Mouse (Mus musculus) hindbrain, embryonic 16.5 days (tissue): ENCODE measurements around the gene Fbxo8. TPM values are rescaled to one million over a fixed set of nuclear protein-coding genes. Genes with fewer than 3 reads are reported as not detected.

Source experiments
- ATAC-seq: fragments of 200-750 bp; cut with Nextera tagmentation; 2 replicates; pipeline ENCODE4 v1.8.0; 2017; ENCODE audit warnings: moderate TSS enrichment, moderate library complexity
- H3K27ac ChIP-seq: fragments of 300-500 bp; sonication (generic); 2 replicates; pipeline ENCODE4 v1.5.1; 2014; ENCODE audit warnings: low read depth, mild to moderate bottlenecking, control low read depth, low read length, moderate library complexity
- H3K27me3 ChIP-seq: fragments of 300-500 bp; sonication (generic); replicated peaks from 2 replicates; pipeline ENCODE4 v1.6.1; 2014; ENCODE audit warnings: low read length; ENCODE audit not compliant: control insufficient read depth, insufficient read depth
- H3K36me3 ChIP-seq: fragments of 300-500 bp; sonication (generic); 2 replicates; pipeline ENCODE4 v1.6.1; 2014; ENCODE audit warnings: mild to moderate bottlenecking, low read length, moderate library complexity, mixed read lengths; ENCODE audit not compliant: control insufficient read depth, insufficient read depth
- H3K4me1 ChIP-seq: fragments of 300-500 bp; sonication (generic); 2 replicates; pipeline ENCODE4 v1.6.1; 2014; ENCODE audit warnings: low read depth, low read length; ENCODE audit not compliant: control insufficient read depth, insufficient read depth
- H3K4me2 ChIP-seq: fragments of 300-500 bp; sonication (generic); 2 replicates; pipeline ENCODE4 v1.6.1; 2014; ENCODE audit warnings: mild to moderate bottlenecking, low read length, control low read depth, moderate library complexity
- H3K4me3 ChIP-seq: fragments of 300-500 bp; sonication (generic); 2 replicates; pipeline ENCODE4 v1.5.1; 2014; ENCODE audit warnings: mild to moderate bottlenecking, low read length, control low read depth, moderate library complexity
- H3K9ac ChIP-seq: fragments of 300-500 bp; sonication (generic); 2 replicates; pipeline ENCODE4 v1.6.1; 2014; ENCODE audit warnings: low read depth, mild to moderate bottlenecking, control low read depth, low read length, moderate library complexity
- H3K9me3 ChIP-seq: fragments of 300-500 bp; sonication (generic); 2 replicates; pipeline ENCODE4 v1.6.1; 2014; ENCODE audit warnings: mild to moderate bottlenecking, low read length, moderate library complexity; ENCODE audit not compliant: control insufficient read depth
- WGBS: fragments of 180-500 bp; shearing (Covaris S2); extraction: QIAGEN DNeasy Blood & Tissue Kit; methylation state at CpG from one replicate; pipeline ENCODE4 v1.1.7; 2014; 5-methylcytosine and 5-hydroxymethylcytosine counted together
- polyA plus RNA-seq: library from polyadenylated mRNA; unstranded; fragments of >200 nt; fragmentation: Nextera tagmentation; extraction: Ambion mirVana; gene quantifications from 2 replicates; pipeline ENCODE4 v1.2.1, GENCODE M21; 2015

Fbxo8 gene
- polyA plus RNA-seq, 1 experiment from 2014 or later, result 41.7 TPM

GRCm38 (mm10) chr8:56589004-56589403, 38.1 kb downstream of the Fbxo8 start:
- H3K4me2 ChIP-seq, result no peak overlapping the region
- no peak overlapping the region for H3K4me3 ChIP-seq
- H3K27me3 ChIP-seq, result no peaks in the 10 kb centered on the region
- H3K9me3 ChIP-seq, result no peaks in the 10 kb centered on the region
- H3K27ac ChIP-seq, result no peak overlapping the region
- H3K4me1 ChIP-seq, result no peaks in the 10 kb centered on the region
- no peak for ATAC-seq
- no peak overlapping the region for H3K9ac ChIP-seq
- 82% methylated on average over 2 of the region's 2 CpGs for WGBS
- no peaks in the 10 kb centered on the region; the same call in 1 of the 2 replicates for H3K36me3 ChIP-seq

GRCm38 (mm10) chr8:56591084-56591483, 40.2 kb downstream of the Fbxo8 start:
- H3K9ac ChIP-seq, result no peak overlapping the region
- H3K27ac ChIP-seq, result no peak overlapping the region
- 90% methylated on average over 1 of the region's 1 CpGs for WGBS
- no peak overlapping the region for H3K4me3 ChIP-seq
- H3K9me3 ChIP-seq, result no peaks in the 10 kb centered on the region
- no peaks in the 10 kb centered on the region; the same call in 1 of the 2 replicates for H3K36me3 ChIP-seq
- no peak for ATAC-seq
- no peaks in the 10 kb centered on the region for H3K4me1 ChIP-seq
- no peak overlapping the region for H3K4me2 ChIP-seq
- no peaks in the 10 kb centered on the region for H3K27me3 ChIP-seq

- no peak overlapping the region for H3K4me3 ChIP-seq
- no peaks in the 10 kb centered on the region for H3K9me3 ChIP-seq
- WGBS, result 97% methylated on average over 5 of the region's 5 CpGs
- H3K9ac ChIP-seq, result no peak overlapping the region
- H3K27me3 ChIP-seq, result no peaks in the 10 kb centered on the region
- no peaks in the 10 kb centered on the region for H3K36me3 ChIP-seq
- H3K4me2 ChIP-seq, result no peak overlapping the region
- ATAC-seq, result no peak
- no peaks in the 10 kb centered on the region for H3K4me1 ChIP-seq
- no peak overlapping the region for H3K27ac ChIP-seq
Measured at GRCm38 (mm10) chr8:56591502-56591901, 40.6 kb downstream of the Fbxo8 start.

GRCm38 (mm10) chr8:56606481-56606880, 55.6 kb downstream of the Fbxo8 start:
- Histone ChIP-seq H3K4me3 (no peak overlapping the region), H3K27ac (no peak overlapping the region), H3K27me3 (no peaks in the 10 kb centered on the region), H3K36me3 (no peaks in the 10 kb centered on the region), H3K9ac (no peak overlapping the region), H3K9me3 (no peaks in the 10 kb centered on the region), H3K4me1 (no peaks in the 10 kb centered on the region), H3K4me2 (no peak overlapping the region)
- ATAC-seq, result no peak
- 42% methylated on average over 3 of the region's 3 CpGs for WGBS

- Histone ChIP-seq H3K36me3 (no peaks in the 10 kb centered on the region), H3K9ac (no peak overlapping the region), H3K4me3 (no peak overlapping the region), H3K4me2 (no peak overlapping the region), H3K9me3 (no peaks in the 10 kb centered on the region), H3K27ac (no peak overlapping the region), H3K27me3 (no peaks in the 10 kb centered on the region), H3K4me1 (no peaks in the 10 kb centered on the region)
- no peak for ATAC-seq
- 89% methylated on average over 6 of the region's 6 CpGs for WGBS
Measured at GRCm38 (mm10) chr8:56611736-56612135, 60.8 kb downstream of the Fbxo8 start.

GRCm38 (mm10) chr8:56614235-56614634, 63.3 kb downstream of the Fbxo8 start:
- Histone ChIP-seq H3K27ac (no peak overlapping the region), H3K4me2 (no peak overlapping the region), H3K9me3 (no peaks in the 10 kb centered on the region), H3K36me3 (no peaks in the 10 kb centered on the region), H3K4me1 (no peaks in the 10 kb centered on the region), H3K4me3 (no peak overlapping the region), H3K27me3 (peaks cover 4% of the 10 kb centered on the region; the same call in 1 of the 2 replicates), H3K9ac (no peak overlapping the region)
- ATAC-seq, result no peak
- WGBS, result 90% methylated on average over 1 of the region's 1 CpGs

GRCm38 (mm10) chr8:56615005-56615404, 64.1 kb downstream of the Fbxo8 start:
- peak; percentile 73 for ATAC-seq
- H3K9me3 ChIP-seq, result no peaks in the 10 kb centered on the region
- H3K27me3 ChIP-seq, result peaks cover 6% of the 10 kb centered on the region
- H3K4me2 ChIP-seq, result 0 out of 2 replicates have a peak overlapping the region, but pooled peaks have one; percentile 18
- 7% methylated on average over 5 of the region's 5 CpGs for WGBS
- H3K27ac ChIP-seq, result no peak overlapping the region
- no peaks in the 10 kb centered on the region for H3K4me1 ChIP-seq
- no peaks in the 10 kb centered on the region for H3K36me3 ChIP-seq
- H3K4me3 ChIP-seq, result no peak overlapping the region
- no peak overlapping the region for H3K9ac ChIP-seq

GRCm38 (mm10) chr8:56616260-56616659, 65.4 kb downstream of the Fbxo8 start:
- no peak overlapping the region for H3K9ac ChIP-seq
- no peaks in the 10 kb centered on the region for H3K36me3 ChIP-seq
- no peaks in the 10 kb centered on the region for H3K9me3 ChIP-seq
- no peaks in the 10 kb centered on the region; the same call in 1 of the 2 replicates for H3K4me1 ChIP-seq
- ATAC-seq, result no peak
- H3K27ac ChIP-seq, result no peak overlapping the region
- WGBS, result 32% methylated on average over 7 of the region's 7 CpGs
- no peak overlapping the region for H3K4me2 ChIP-seq
- H3K4me3 ChIP-seq, result no peak overlapping the region
- peaks cover 17% of the 10 kb centered on the region for H3K27me3 ChIP-seq

GRCm38 (mm10) chr8:56617271-56617670, 66.4 kb downstream of the Fbxo8 start:
- H3K27me3 ChIP-seq, result peaks cover 19% of the 10 kb centered on the region
- 84% methylated on average over 6 of the region's 6 CpGs for WGBS
- H3K27ac ChIP-seq, result no peak overlapping the region
- no peaks in the 10 kb centered on the region; the same call in 1 of the 2 replicates for H3K4me1 ChIP-seq
- no peaks in the 10 kb centered on the region for H3K9me3 ChIP-seq
- ATAC-seq, result no peak
- H3K4me2 ChIP-seq, result no peak overlapping the region
- H3K9ac ChIP-seq, result no peak overlapping the region
- no peaks in the 10 kb centered on the region for H3K36me3 ChIP-seq
- H3K4me3 ChIP-seq, result no peak overlapping the region

GRCm38 (mm10) chr8:56619056-56619455, 68.2 kb downstream of the Fbxo8 start:
- Histone ChIP-seq H3K4me2 (no peak overlapping the region), H3K4me3 (no peak overlapping the region), H3K4me1 (peaks cover 5% of the 10 kb centered on the region; the same call in 1 of the 2 replicates), H3K9ac (no peak overlapping the region), H3K36me3 (no peaks in the 10 kb centered on the region), H3K27me3 (peaks cover 31% of the 10 kb centered on the region), H3K9me3 (no peaks in the 10 kb centered on the region), H3K27ac (no peak overlapping the region)
- WGBS, result 30% methylated on average over 4 of the region's 4 CpGs
- ATAC-seq, result no peak
